Mouse (Mus musculus): ENCODE measurements around the gene Tpi1. TPM values are rescaled to one million over a fixed set of nuclear protein-coding genes. Genes with fewer than 3 reads are reported as not detected.

The Tpi1 gene
- total RNA-seq, 2 experiments from 2014 or later = 629 to 634 TPM

DNA sequence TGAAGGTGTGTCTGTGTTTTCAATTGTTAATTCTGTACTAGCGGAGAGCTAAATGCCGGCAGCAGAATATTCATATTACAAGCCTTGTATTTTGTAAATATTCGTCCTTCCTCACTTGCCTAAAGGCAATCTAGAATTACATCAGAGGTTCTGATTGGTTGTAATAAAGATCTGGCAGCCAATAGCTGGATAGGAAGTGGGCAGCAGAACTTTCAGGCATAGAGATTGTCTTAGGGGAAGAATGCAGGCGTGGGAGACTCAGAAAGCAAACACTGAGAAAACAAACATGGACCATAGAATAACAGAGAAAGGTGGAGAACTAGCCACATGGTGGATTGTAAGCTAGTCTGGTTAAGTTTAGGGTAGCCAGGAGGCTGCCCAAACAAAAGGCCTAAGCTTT, 24.0 kb downstream of the Tpi1 start:
- no peak for DNase-seq (ENCODE audit: low spot score in 2 of 2)
- intact Hi-C loops (cut with DNase I) = no loop called here

DNA sequence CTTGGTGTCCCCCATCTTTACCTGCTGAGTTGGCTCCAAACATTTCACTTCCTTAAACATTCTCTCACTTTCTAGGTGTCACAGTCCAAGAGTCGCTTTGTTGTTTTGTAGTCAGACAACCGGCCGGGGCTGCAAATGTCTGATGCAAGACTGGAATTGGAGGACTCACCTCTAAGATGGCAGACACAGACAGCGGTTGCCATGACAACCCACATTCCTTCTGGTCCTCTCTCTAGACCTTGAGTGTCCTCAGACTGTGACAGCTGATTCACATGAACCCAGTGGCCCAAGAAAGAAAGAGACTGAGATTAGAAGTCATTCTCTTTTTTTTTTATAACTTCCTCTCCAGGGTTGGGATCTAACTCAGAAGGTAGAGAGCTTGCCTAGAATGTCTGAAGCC, 24.6 kb downstream of the Tpi1 start:
- DNase-seq (ENCODE audit: low spot score in 2 of 2) = no peak
- intact Hi-C loops (cut with DNase I) = no loop called here

- DNase-seq (ENCODE audit: low spot score in 2 of 2) = no peak
- intact Hi-C loops (cut with DNase I) = no loop called here
Observed at GRCm38 (mm10) chr6:124787722-124788121, 26.4 kb downstream of the Tpi1 start.

- intact Hi-C loops (cut with DNase I) = no loop called here
- no peak for DNase-seq (ENCODE audit: low spot score in 2 of 2)
Observed at GRCm38 (mm10) chr6:124786756-124787420, 27.2 kb downstream of the Tpi1 start.

DNA sequence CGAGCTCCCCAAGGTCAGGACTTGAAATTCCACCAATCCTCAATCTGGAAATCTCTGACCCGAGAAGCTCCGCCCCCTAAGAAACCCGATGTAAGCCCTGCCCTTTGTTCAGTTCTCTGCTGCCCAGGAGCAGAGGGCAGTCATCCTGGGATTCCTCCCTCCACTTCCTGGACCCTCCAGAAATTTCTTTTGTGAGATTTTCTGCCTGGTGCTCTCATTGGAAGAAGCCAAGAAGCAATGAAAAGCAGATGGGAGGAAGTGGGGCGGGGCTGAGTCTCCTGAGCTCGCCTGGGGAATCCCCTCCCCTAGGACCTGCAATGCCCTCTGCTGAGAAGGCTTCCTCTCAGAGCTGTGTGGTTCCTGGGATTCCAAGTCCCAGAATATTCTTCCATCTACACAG, 31.7 kb downstream of the Tpi1 start:
- DNase-seq (ENCODE audit: low spot score in 2 of 2) = no peak
- intact Hi-C loops (cut with DNase I) = no loop called here

GRCm38 (mm10) chr6:124780917-124781316, 33.2 kb downstream of the Tpi1 start:
- intact Hi-C loops (cut with DNase I) = no loop called here
- DNase-seq (ENCODE audit: low spot score in 2 of 2) = no peak

DNA sequence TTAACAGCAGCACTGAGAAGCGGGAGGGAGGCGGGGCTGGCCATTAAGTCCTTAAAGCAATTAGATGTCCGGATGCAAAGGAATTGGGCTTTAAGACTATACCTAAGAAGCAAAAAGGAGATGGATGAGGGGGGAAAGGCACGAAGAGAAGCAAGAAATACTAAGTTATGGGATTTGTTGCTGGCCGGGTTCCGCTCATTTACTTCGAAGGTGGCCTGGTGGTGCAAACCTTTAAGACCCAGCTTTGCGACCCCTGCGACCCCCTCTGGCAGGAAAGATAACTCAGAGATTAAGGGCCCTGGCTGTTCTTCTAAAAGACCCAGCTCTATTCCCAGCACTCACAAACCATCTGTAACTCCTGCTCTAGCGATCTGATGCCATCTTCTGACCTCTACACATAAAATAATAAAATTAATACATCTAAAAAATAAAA, 34.1 kb downstream of the Tpi1 start:
- intact Hi-C loops (cut with DNase I) = no loop called here
- no peak for DNase-seq (ENCODE audit: low spot score in 2 of 2)

DNA sequence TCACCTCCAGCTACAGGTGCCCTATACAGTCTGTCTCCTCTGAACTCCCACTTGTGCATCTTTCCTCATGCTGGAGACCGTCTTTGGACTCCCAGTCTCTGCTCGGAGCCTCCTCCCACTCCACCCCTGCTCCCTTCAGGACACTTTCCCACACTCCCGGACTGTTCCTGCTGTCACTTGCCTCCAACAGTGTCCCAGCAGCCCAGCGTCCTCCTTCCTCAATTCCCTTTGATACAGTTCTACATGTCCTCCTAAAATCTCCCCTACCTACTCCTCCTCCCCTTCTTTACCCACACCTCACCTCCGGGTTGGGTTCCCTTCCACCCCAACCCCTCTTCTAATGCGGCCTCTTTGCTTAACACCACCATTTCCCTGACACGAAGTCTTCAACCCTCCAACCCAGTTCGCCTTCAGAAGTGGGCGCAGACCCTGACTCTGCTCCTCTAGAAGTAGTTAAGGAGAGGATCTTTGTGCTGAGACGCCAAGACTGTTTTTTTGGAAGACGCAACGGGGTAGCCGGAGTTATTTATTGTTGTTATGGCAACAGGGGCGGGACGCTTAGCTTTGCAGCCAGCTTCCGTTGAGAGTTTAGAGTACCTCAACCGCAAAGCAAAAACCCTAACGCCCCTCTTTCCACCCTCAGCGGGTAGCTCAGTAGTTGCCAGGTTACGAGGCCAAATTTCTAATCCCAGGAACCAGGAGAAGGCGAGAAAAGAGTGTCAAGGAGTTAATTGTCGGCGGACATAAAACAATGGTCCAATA, 34.7 kb downstream of the Tpi1 start, which contains the start of gene Lrrc23:
Gene Lrrc23, minus strand, starts transcription at position 506 of the 762 bp plus-strand sequence.
- intact Hi-C loops (cut with DNase I) = no loop called here
- DNase-seq (ENCODE audit: low spot score in 2 of 2) = peak in 1 of 2 experiments; percentile 63

GRCm38 (mm10) chr6:124770511-124770910, 43.6 kb downstream of the Tpi1 start:
- no peak for DNase-seq (ENCODE audit: low spot score in 2 of 2)
- intact Hi-C loops (cut with DNase I) = no loop called here

DNA sequence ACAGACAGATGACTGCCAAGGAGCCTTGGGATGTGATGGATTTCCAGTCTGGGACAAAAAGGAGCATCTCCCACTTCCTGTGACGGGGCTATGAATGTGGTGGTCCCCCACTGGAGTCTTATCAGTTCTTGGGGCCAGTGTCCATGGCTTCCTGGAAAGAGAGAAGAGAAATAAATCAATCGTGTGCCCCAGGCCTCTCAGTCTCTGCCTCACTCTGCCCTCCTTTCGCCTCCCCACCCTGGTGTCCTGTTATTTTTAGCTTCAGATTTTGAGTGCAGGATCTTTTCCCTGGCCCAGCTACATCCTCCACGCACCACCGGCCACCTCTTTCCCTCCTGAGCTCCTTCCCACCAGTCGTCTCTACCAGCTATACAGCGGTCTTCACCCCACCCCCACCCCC, 44.1 kb downstream of the Tpi1 start:
- DNase-seq (ENCODE audit: low spot score in 2 of 2) = no peak
- intact Hi-C loops (cut with DNase I) = no loop called here

DNA sequence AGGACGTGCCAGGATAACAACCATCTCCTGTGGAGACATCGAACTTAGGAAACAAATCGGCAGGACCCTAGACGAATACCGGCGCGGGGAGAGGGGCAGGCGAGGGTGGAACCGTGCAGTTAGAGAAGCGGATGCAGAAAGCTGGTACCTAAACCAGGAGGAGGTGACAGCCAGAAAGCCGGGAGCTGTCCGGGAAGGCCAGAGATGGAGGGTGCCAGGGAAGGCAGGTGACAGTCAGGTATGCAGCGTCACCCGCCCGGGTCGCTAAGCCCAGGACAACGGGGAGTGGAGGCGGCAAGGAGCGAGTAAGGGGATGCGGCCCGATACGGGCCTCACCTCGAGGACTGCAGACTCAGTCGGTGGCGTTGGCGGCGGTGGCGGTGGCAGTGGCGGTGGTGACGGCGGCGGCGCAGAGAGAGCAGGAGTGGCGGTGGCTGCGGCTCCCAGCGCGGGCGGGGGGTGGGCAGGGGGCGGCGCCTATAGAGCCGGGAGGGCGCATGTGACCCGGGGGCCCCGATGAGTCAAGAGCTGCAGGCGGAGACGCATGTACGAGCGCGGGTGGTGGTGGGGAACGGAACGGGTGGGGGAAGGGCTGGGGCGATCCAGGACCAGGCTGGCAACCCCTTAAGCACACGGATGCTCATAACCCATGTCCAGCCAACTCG, 44.9 kb downstream of the Tpi1 start, which contains the start of gene Eno2:
Gene Eno2, minus strand, starts transcription at position 573 of the 665 bp plus-strand sequence.
- intact Hi-C loops (cut with DNase I) = loop anchor here (2.0 kb wide), 2 partner anchors 36 to 44 kb away; no protein-coding TSS in a partner anchor
- peak; percentile 80 to 81 for DNase-seq (ENCODE audit: low spot score in 2 of 2)

- DNase-seq (ENCODE audit: low spot score in 2 of 2) = no peak
- intact Hi-C loops (cut with DNase I) = loop anchor here (2.0 kb wide), 2 partner anchors 36 to 44 kb away; no protein-coding TSS in a partner anchor
Observed at GRCm38 (mm10) chr6:124768704-124769044, 45.4 kb downstream of the Tpi1 start.

DNA sequence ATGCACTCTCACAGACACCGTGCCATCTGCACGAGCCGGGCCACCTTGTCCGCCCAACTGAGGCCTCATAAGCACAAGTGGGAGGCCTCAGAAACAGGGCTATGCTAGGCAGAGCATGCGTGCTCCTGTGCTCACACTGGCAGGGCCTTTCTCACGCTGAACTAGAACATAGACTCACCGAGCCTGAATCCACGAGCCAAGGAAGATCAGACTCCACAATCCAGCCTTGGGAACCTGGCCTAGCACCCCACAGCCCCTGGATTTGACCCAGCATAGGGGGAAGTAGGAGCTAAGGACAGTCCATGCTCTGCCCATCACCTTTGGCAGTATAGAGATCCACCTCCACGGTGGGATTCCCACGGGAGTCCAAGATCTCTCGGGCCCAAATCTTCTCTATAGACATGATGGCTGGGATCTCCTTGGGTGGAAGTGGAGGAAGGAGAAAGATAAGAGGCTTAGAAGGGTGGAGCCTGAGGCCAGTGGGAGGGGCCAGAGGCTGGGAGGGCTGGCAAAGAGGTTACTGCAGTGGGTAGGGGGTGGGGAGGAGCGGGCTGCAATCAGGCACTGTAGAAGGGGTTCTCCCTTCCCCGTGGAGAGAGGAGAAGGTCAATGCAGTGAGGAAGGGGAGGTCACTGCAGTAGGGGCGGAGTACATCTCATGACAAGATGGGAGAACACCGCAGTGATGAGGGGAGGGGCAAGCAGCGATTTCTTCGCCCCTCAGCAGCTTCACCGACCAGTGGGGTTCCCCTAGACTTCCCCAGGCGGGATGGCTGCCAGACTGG, 46.0 kb downstream of the Tpi1 start:
- peak in 1 of 2 experiments; percentile 62 for DNase-seq (ENCODE audit: low spot score in 2 of 2)
- intact Hi-C loops (cut with DNase I) = loop anchor here (2.0 kb wide), 2 partner anchors 37 to 45 kb away; no protein-coding TSS in a partner anchor

- no peak for DNase-seq (ENCODE audit: low spot score in 2 of 2)
- intact Hi-C loops (cut with DNase I) = no loop called here
Observed at GRCm38 (mm10) chr6:124767536-124767919, 46.6 kb downstream of the Tpi1 start.

- intact Hi-C loops (cut with DNase I) = no loop called here
- DNase-seq (ENCODE audit: low spot score in 2 of 2) = no peak
Observed at GRCm38 (mm10) chr6:124765951-124766350, 48.1 kb downstream of the Tpi1 start.

Other genes with a start within 250 kb of the Tpi1 start
- gene C1rb, start 244.0 kb downstream of the Tpi1 start, total RNA-seq (2021) = under 1 TPM in 1 of 2 experiments, not detected in 1; 0.18 TPM
- gene C1s2, start 178.2 kb downstream of the Tpi1 start, total RNA-seq (2021) = under 1 TPM; 0.26 to 0.57 TPM
- gene Lpcat3, start 151.3 kb downstream of the Tpi1 start, total RNA-seq (2021) = 10 to 100 TPM; 33.8 to 37.1 TPM
- gene Emg1, start 102.1 kb downstream of the Tpi1 start, total RNA-seq (2021) = 10 to 100 TPM; 45.6 to 45.9 TPM
- gene Phb2, start 102.0 kb downstream of the Tpi1 start, total RNA-seq (2021) = 100 to 1,000 TPM; 133 to 144 TPM
- 1 to 10 TPM; 3.6 to 4.0 TPM for gene Ptpn6, start 75.6 kb downstream of the Tpi1 start, total RNA-seq (2021)
- gene Grcc10, start 72.9 kb downstream of the Tpi1 start, total RNA-seq (2021) = 100 to 1,000 TPM; 294 to 301 TPM
- not detected for gene Gm45234, start 58.3 kb downstream of the Tpi1 start, total RNA-seq (2021)
- gene Atn1, start 57.8 kb downstream of the Tpi1 start, total RNA-seq (2021) = 100 to 1,000 TPM; 147 to 166 TPM
- 100 to 1,000 TPM; 719 to 758 TPM for gene Eno2, start 44.6 kb downstream of the Tpi1 start, total RNA-seq (2021)
- gene Lrrc23, start 34.6 kb downstream of the Tpi1 start, total RNA-seq (2021) = under 1 TPM; 0.47 to 0.81 TPM
- 1 to 10 TPM; 2.9 to 5.3 TPM for gene Spsb2, start 5.6 kb downstream of the Tpi1 start, total RNA-seq (2021)
- gene Usp5, start 15.2 kb upstream of the Tpi1 start, total RNA-seq (2021) = 100 to 1,000 TPM; 178 to 184 TPM
- gene Cdca3, start 15.3 kb upstream of the Tpi1 start, total RNA-seq (2021) = 1 to 10 TPM; 1.6 to 1.7 TPM
- not detected for gene Gnb3, start 26.0 kb upstream of the Tpi1 start, total RNA-seq (2021)
- gene P3h3, start 43.5 kb upstream of the Tpi1 start, total RNA-seq (2021) = 10 to 100 TPM; 25.9 to 32.9 TPM
- 100 to 1,000 TPM; 220 to 231 TPM for gene Gpr162, start 49.7 kb upstream of the Tpi1 start, total RNA-seq (2021)
- gene Cd4, start 73.9 kb upstream of the Tpi1 start, total RNA-seq (2021) = 1 to 10 TPM; 1.1 to 1.5 TPM
- gene Lag3, start 97.4 kb upstream of the Tpi1 start, total RNA-seq (2021) = 1 to 10 TPM; 2.1 to 3.0 TPM
- 1,000 to 10,000 TPM; 1,161 to 1,212 TPM for gene Ptms, start 105.8 kb upstream of the Tpi1 start, total RNA-seq (2021)
- 100 to 1,000 TPM; 670 to 685 TPM for gene Mlf2, start 117.1 kb upstream of the Tpi1 start, total RNA-seq (2021)
- gene Cops7a, start 151.2 kb upstream of the Tpi1 start, total RNA-seq (2021) = 100 to 1,000 TPM; 140 to 142 TPM
- gene Pianp, start 182.4 kb upstream of the Tpi1 start, total RNA-seq (2021) = 100 to 1,000 TPM; 130 to 142 TPM
- gene Zfp384, start 194.8 kb upstream of the Tpi1 start, total RNA-seq (2021) = 10 to 100 TPM; 41.7 to 42.6 TPM
- gene Ing4, start 225.5 kb upstream of the Tpi1 start, total RNA-seq (2021) = 10 to 100 TPM; 60.8 to 61.1 TPM
- gene Acrbp, start 235.4 kb upstream of the Tpi1 start, total RNA-seq (2021) = 1 to 10 TPM; 5.7 to 9.0 TPM

Measured in left cerebral cortex, postnatal 14 days (tissue).